Mouse (Mus musculus): ENCODE measurements around the gene Plekhm1. TPM values are rescaled to one million over a fixed set of nuclear protein-coding genes. Genes with fewer than 3 reads are reported as not detected.
"Not testable (repeated sequence)": the region's sequence is repeated elsewhere in the genome, so short reads cannot be mapped to it uniquely, and the experiment has no call there.

The Plekhm1 gene
- total RNA-seq, 1 experiment from 2014 or later: 17.4 TPM

DNA sequence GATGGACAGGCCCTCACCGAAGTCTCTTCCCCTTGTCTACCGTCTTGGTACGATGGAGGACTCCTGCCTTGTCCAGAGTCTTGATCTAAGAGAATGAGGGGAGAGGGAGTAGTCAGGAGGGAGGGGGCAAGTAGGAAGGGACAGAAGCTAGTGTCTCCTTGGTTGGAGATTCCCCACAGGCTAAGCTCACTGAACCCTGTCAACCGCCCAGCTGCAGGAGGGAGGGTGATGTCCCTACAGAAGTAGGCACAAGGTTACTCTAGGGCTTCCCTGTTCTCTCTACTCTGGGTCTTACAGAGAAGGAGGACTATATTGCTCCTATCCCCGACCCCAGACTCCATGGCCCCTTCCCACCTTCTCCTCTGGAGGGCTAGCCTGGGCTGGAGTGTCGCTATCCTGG lies 73.8 kb downstream of the Plekhm1 start:
- DNase-seq: no peak

DNA sequence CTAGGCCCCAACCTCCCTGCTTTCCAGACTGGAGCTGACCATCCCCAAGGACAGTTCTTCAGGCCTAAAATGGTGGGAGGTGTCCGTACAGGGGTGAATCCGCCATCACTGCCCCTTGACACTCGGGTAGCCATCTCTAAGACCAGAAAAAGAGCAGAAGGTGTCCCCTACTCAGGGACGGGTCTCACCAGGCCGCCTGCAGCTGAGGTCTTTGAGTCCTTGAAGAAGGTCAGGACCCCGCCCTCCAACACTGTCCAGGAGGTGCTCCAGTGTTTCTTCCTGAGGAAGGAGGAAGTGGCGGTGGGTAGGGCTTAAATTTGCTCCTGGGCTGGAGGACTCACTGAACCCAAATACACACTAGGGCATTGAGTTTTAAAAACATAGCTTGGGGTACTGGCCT lies 74.4 kb downstream of the Plekhm1 start:
- no peak for DNase-seq

DNA sequence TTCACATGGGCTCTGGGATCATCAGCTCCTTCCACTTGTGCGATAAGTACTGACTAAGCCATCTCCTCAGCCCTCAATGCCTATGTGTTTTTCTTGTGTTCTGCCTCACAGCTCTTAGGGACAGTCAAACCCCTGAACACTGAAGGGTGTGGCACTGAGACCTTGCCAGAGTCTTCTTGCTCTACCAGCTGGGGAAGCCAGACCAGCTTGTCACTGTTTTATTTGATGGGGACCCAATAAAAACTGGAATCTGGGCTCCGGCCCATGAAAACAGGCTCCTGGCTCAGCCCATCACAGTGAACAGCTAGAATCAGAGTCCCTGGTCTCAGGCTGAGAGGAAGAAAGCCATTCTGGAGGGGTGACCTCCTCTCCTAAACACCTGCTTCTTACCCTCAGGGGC lies 75.3 kb downstream of the Plekhm1 start:
- DNase-seq: no peak

DNA sequence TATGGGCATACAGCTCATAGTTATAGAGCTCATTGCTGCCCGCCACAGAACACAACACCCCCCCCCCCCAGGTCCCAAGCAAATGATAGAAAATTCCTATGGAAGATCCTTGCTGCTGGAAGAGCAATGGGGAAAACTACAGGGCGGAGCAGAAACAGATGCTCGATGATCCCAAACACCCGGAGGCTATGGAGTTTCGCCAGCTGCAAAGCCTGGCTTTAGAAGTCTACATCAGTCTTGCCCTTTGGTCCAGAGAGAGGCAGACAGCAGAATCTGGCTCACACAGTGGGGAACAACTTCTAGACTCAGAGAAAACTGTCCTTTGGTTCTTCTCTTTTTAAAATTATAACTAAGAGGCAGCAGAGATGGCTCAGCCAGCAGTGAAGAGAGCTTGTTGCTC lies 76.9 kb downstream of the Plekhm1 start:
- DNase-seq: no peak

DNA sequence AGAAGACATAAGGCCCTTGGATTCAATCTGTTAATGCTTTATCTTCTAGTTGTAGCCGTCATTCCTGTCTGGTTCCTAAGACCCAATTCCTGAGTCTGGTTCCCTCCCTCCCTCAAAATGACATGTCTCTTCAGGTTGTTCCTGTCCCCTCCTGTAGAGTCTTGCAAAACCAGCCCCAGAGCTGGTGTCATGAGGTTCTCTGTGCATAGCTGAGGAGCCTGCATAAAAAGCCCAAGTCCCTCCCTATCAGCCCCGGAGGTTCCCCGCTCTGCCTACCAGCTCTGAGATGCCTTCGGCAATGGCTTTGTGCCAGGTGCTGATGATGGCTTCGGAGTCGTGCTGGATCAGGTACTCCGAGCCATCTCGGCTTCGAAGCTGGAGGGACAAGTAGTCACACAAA lies 77.6 kb downstream of the Plekhm1 start:
- no peak for DNase-seq

DNA sequence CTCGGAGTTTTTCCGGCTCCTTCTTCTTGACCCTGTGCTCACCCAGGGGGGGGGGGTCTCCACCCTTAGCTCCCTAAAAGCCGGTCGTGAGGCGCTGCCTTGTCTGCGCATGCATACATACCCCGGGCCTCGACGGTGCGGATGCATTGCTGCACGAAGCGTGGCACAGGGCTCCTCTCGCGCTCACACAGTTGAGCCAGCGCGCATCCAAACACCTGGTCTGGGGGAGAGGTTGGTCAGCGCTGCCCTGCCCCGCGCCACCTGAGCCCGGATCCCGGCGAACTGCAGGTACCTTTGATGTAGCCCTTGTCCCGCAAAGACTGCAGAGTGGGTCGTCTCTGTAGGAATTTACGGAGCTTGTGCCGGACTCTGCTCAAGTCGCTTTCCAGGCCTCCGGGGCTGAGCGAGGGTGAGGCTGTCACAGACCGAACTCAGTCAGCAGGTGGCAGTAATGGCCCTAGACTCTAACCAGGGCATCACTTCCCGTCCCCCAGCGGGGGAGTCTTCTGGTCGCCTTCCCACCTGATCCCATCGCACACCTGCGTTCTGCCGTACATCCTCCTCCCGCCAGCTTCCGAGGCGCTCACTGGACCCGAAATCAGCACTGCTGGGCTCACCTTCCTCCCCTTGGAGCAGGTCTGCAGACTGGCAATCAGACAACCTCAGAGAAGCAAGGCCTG lies 78.6 kb downstream of the Plekhm1 start:
- DNase-seq: peak; percentile 68

DNA sequence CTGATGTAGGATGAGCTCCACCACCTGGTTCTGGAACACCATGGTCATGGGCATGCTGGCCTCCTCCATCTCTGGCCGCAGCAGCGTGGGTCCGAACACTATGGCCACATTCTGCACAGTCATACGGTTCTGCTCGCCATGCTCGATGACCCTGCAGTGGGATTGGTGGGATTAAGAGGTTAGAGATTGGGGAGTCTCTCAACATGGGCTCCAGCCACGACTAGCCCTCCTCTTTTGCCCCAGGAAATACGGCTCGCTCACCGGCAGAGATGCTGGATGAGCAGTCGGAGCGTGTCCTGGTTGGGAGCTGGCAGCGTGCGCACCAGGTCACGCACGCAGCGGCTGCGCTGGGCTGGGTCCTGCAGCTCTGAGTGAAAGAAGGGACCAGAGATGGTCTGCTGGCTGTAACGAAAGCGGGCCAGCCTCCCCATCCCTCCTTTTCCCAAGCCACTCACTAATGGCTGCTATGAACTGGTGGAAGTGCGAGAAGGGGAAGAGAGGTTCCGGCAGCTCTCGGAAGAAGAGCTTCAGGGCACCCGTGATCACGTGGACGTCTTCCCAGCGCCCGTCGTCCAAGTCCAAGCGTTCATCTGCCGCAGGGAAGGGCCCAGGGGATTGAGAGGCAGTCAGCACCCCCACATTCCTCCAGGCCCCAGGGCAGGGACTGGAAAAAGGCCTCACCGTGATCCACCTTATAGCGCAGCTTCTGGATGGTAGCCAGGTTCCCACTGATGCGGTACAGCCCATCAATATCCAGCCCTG lies 79.4 kb downstream of the Plekhm1 start:
- no peak for DNase-seq

DNA sequence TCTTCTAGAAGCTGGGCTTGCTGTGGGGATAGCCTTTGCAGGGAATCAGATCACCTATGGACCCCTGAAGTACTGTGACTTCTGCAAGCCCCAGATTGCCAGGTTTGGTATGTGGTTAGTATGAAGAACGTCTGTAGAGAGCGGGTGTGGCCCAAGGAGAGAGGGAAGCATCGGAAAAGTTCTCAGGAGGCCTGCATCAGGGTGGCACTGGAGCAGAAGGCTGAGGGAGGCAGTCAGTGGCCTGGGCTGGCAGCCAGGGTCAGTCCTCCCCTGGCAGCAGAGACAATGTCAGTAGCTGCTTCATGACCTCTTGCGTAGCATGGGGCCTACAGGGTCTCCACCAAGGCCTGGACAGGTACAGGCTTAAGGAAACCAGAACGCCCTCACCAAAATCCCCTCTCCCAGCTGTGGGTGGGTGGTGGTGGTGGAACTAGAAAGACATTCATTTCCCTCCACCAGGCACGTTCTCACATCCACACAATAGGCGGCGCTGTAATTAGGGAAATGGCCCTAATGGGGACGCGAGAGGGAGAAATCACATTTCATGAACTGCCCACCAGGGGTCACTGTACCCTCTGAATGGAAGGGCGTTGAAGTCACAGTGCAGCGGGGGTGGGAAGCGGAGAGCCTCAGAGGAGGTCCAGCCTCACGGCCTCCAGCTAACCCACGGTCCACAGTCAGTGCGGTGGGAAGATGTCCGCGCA lies 80.1 kb downstream of the Plekhm1 start:
- peak; percentile 93 for DNase-seq

DNA sequence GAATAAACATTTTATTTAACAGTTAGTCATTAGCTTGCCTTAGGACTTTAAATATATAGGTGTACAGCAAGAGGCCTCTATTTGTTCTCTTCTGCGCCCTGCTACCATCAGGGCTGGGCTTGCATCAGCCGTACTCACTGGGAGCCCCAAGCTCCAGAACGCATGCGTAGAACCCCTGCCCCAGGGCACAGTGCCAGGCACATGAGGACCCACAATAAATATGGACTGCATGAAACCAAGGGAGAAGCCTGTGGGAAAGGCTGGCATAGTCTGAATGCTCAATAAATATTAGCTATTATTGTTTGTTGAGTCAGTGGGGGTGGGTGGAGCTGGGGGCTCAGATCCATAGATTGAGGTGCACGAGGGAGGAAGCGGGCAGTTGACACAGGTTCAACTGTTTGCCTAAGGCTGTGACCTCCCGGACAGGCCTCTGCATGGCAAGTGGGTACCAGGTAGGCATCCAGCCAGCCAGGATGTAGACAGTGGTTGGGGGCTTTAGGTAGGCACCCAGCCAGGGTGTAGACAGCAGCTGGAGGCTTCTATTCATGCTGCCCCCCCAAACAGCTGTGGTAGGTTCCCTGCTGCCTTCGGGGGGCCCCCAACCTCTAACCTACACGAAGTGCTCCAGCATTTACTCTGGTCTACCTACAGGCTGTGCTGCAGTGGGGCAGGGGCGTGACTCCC lies 80.8 kb downstream of the Plekhm1 start:
- DNase-seq: no peak

DNA sequence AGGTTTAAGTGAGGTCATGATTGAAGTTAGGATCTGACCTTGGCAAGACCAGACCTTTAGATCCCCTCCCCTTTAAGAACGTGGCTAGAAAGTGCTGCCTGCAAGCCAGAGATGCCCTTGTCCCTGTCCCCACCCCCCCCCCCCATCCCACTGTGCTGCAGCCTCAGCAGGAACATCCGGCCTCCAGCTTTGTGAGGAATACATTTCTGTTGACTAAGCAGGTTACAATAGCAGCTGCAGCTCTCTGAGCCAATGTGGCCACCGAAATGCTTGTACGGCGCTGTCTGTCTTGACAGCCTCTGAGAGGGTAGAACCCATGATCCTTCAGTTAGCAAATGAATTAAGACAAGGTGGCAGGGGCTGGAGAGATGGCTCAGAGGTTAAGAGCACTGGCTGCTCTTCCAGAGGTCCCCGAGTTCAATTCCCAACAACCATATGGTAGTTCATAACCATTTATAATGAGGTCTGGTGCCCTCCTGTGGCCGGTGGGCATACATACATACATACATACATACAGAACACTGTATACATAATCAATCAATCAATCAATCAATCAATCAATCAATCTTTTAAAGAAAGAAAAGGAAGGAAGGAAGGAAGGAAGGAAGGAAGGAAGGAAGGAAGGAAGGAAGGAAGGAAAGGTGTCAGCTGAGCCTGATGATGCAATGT lies 81.7 kb downstream of the Plekhm1 start:
- no peak for DNase-seq

DNA sequence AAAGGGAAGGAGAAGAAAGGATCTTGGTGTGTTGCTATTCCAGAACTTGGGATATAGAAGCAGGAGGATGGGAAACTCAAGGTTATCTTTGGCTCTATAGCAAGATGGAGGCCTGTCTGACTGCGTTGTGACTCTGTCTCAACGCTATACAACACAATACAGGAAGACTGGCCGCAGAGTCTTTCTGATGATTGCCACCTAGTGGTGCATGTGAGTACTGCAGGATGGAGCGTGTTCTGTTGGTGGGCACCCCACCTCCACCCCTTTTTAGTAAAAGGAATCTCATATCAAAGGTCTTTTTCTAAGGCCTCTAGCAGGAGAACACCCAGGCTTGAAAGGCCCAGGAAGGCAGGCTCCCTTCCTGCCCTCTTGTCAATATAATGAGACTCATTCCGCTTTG lies 85.5 kb downstream of the Plekhm1 start:
- DNase-seq: peak; percentile 80

DNA sequence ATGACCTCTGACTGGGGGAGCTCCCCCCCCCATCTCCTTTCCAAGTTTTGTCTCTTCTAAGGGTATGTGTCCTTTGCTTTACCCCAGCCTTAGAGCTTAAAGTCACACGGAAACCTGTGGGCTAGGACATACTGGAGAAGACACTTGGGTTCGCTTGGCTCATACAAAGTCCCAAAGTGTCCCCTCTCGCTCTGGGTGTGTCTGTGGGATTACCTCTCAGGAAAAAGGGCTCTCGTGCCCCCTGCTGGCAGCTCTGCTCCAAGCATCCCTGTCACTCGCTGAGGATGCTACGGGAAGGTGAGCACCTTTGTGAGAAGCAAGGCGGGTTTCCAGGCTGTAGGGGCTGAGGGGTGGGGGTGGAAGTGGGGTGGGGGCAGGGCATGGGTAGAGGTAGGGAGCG lies 87.3 kb downstream of the Plekhm1 start:
- DNase-seq: peak; percentile 82

DNA sequence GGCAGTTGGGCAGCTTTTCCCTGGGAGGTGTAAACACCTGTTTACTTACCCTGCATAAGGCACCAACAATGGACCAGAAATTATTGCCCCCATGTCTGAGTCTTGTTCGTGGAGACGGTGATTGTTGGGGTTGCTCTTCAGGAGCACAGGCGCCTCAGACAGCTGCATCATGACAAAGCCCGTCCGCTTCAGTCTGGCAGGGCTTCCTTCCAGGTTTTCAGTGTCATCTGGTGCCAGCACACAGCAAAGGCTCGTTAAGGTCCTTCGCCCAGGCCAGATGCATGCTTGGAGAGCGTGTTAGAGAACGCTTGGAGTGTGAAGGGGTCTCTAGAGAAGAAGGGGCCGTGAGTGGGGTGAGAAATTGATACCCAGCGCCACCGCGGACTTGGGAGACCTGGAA lies 87.8 kb downstream of the Plekhm1 start:
- DNase-seq: no peak

DNA sequence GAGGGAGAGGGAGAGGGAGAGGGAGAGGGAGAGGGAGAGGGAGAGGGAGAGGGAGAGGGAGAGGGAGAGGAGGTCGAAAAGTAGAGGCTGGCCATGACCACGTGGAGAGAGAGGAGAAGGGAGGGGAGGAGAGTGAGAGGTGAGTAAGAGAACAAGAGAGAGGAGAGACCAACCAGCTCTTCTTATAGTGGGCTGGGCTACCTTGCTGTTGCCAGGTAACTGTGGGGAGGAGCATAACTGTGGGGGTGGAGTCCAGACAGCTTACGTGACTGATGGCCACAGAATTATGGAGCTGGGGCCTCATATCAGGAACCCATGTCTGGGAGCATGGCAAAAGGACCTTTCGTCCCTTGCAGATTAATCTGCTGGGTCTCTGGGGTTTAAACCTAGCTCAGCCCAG lies 89.7 kb downstream of the Plekhm1 start:
- DNase-seq: not testable (repeated sequence)

DNA sequence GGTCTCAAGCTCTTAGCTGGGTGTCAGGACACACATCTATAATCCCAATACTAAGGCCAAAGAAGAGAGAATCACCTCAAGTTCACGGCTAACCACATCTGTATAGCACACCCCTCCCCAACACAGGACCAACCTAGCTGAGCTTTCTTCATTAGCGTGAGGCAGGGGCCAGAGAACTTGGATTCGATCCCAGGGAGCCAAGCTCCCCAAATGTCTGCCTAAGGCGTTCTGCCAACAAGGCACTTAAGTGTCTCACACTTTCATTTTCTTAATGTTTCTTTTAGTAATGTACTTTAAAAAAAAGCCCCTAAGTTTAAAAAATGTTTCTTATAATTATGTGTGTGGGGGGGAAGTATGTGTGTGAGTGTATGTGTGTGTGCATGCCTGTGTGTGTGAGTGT lies 91.8 kb downstream of the Plekhm1 start:
- DNase-seq: no peak

DNA sequence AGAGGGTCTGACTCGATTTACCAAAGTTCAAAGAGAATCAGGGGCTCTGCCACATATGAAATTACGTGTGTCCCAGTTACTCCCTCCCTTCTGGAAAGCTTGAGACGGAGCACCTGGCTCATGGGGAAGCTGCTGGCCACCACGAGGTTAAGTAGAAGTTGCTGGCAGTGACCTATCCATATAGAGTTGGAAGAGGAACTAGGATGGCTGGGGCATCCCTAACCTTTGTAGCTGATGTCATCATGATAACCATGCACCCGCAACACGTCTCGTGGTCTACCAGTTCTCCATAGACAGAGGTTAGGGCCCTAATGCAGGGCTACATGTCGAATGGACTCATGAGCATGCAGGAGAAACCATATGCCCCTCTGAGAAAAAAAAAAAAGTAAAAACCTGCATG lies 92.3 kb downstream of the Plekhm1 start:
- no peak for DNase-seq

DNA sequence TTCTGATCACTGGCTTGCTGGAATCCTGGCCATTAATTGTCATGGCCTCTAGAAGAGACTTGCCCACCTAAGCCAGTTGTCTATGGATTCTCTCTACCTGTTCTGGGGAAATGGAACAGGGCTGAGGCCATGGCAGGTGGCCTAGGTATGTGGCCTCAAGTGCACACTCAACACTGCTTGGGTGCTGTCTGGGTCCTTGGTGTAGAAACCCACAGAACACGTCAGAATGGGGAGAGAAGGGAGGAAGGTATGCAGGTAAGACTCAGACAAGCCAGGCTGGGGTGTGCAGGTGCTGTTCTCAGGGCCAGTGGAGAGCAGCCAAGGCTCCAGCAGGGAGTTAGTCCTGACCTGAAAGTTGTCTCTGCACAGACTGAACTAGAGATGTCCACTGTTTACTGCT lies 94.4 kb downstream of the Plekhm1 start:
- no peak for DNase-seq

DNA sequence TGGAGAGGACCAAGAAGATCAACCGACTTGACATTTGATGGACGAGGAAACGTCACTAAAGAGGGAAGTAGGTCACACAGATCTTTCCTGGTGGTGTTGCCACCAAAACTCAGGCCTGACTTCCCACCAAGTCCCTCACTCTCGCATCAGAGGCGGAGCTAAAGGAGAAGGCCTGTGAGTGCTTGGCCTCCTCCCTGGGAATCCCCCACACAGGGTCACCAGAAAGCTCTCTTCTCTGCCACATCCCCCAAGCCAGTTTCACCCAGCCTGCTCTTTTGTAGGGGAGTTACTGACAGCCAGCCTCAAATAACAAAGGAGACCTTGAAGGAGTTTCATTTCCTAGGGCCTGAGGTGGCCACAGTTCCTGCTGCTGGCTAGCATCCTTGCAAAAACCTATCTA lies 97.1 kb downstream of the Plekhm1 start:
- DNase-seq: no peak

DNA sequence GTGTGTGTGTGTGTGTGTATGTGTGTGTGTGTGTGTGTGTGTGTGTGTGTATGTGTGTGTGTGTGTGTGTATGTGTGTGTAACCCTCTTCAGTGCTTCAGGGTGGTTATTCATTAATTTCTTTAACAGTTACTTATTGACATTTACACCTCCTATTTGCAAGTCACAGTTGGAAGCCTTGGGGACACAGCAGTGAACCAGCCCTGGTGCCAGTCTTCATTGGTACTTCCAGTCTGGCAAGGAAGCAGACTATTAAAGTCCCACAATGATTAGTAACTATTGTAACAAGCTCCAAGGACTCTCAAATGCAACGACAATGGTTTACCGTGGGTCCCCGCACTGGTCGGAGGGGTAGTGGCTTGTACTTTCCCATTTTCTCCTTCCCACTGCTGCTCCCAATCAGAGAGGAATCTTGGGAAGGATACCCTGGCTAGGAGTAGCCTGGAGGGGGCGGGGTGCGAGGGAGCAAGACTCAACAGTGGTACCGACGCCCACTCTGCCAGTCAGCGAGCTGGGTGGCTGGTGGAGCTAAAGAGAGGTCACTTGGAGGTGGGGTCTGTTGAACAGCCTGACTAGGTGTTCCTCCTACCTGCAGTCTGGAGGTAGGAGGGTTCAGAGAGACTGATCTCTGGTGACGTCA lies 97.6 kb downstream of the Plekhm1 start:
- DNase-seq: no peak
